Mouse (Mus musculus) lung, adult 10 weeks (tissue): ENCODE data around the gene Krtap28-10. TPM values are rescaled to one million over a fixed set of nuclear protein-coding genes. Genes with fewer than 3 reads are reported as not detected.

ENCODE experiments used
- polyA plus RNA-seq: library from polyadenylated mRNA; stranded (reverse); fragments of 350-450 nt; fragmentation: Illumina TruSeq; extraction: RNeasy Lipid Tissue Mini Kit (QIAGEN cat#74804); gene quantifications from one replicate; pipeline ENCODE4 v1.2.3, GENCODE M21; 2014; ENCODE audit warnings: low read depth, low replicate concordance; ENCODE audit not compliant: insufficient read depth

Krtap28-10 gene
- polyA plus RNA-seq: not detected

DNA sequence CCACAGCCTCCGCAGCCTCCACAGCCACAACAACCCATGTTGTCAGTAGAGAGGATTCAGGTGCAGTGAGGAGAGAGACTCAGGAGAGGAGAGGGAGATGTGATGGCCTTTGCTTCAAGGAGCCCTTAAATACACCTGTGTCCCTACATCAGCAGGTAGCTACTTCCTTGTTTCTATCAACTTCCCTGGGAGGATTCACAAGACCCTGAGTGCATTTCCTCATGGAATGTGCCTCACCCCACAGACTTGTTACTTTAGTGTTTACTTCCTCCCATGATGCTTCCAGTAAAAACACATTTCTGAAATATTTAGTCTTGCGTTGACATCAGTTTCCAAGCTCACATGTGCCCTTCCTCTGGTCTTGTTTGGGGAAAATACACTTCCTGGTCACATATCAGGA lies at the start of gene Krtap28-10:
TSS of gene Krtap28-10 (minus strand) at position 101 of the 400 bp plus-strand sequence.

DNA sequence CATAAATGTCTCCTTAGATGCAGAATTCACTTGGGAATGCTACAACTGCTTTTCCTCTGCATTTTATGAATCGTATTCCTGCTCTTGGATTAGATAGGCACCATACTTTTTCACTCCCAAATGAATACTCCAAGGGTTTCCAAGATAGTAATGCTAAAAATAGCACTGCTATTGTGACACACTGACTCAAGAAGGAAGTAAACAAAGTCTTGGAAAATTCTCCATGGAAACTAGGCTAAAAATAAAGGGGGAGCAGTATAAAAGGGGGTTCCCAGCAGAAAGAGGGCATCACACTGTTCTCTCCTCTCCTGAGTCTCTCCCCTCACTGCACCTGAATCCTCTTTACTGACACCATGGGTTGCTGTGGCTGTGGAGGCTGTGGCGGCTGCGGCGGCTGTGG lies 18.4 kb upstream of the Krtap28-10 start, which contains the start of gene Krtap28-13:
TSS of gene Krtap28-13 (plus strand) at position 288 of the 400 bp plus-strand sequence.

DNA sequence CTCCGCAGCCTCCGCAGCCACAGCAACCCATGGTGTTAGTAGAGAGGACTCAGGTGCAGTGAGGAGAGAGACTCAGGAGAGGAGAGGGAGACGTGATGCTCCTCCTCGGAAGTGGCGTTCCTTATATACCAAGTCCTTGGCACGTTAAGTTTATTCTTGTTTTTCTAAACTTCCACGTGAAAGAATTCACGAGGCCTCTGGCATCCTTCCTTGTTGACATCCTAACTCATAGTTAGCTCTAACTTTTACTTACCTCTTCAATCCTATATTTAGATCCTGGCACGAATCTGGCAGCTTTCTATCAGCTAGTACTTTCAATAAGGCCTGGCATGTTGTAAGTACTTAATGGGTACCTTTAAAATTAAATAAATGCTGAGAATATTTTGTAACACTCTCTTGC lies 17.0 kb upstream of the Krtap28-10 start, which contains the start of gene A030005K14Rik:
TSS of gene A030005K14Rik (minus strand) at position 101 of the 400 bp plus-strand sequence.

DNA sequence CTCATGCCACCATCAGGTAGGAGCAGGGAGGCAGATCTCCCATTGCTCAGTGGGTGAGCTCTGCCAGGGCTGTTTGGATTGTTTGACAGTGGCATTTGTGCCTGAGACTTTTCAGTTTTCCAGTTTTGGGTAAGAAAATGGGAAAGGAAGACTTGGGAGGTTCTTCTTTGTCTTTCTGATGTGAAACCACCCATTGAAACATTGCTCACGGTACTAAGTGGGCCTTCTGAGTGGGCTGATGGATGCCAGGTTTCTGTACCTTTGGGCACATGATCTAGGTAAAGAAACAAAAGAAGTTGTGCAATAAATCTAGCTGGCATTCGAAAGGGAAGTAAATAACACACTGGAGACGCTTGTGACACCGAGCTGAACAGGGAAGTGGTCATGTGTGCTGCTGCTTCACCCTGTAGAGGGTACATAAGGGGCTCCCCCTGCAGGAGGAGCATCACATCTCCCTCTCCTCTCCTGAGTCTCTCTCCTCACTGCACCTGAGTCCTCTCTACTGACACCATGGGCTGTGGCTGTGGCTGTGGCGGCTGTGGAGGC lies 2.7 kb upstream of the Krtap28-10 start, which contains the start of gene Gm47969:
TSS of gene Gm47969 (plus strand) at position 51 of the 546 bp plus-strand sequence.

DNA sequence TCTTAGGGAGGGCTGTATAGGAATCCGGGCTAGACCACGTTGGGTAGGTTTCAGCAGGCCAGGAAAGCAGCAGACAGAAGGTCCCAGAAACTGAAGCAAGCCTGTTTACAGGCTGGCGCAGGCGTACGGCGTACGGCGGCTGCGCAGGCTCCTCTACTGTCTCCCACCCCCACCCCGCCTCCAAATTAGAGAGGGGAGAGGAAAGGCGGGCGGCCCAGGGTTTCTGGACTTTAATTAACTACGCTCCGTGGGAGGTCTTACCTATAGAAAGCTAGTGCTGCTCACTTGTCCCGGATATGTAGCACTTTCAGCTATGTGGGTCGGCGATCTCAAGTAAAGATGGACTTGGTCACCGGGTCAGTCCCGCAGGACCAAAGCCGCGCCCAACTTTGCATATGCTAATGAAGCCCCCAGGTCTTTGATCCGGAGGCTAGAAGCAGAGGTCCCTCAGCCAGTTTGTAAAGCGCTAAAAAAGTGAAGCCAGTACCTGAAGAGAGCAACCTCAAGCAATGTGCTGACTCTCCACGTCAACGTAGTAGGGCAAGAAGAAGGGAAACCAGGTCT lies 4.1 kb downstream of the Krtap28-10 start, which contains the start of gene Slc19a3:
TSS of gene Slc19a3 (minus strand) at position 340 of the 564 bp plus-strand sequence.

DNA sequence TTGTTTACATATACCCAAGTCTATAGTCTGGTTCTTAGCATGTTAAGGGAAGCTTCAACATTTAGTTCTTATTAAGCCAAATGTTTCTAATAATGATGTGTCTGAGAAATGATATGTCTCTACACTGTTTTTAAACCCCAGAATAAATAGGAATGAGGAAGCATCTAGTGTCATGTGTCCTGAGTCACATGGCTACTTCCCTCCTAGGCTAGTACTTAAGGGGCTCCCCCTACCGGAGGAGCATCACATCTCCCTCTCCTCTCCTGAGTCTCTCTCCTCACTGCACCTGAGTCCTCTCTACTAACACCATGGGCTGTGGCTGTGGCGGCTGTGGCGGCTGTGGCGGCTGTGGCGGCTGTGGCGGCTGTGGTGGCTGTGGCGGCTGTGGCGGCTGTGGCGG lies 42.0 kb downstream of the Krtap28-10 start, which contains the start of gene Gm47959:
TSS of gene Gm47959 (plus strand) at position 243 of the 400 bp plus-strand sequence.

Other genes with a start within 250 kb of the Krtap28-10 start
- 30.7 TPM for gene Agfg1, start 203.0 kb downstream of the Krtap28-10 start, polyA plus RNA-seq
- gene A030005L19Rik, start 129.2 kb downstream of the Krtap28-10 start, polyA plus RNA-seq: not detected
- not detected for gene A030014E15Rik, start 117.6 kb downstream of the Krtap28-10 start, polyA plus RNA-seq
- gene Gm6217, start 111.1 kb downstream of the Krtap28-10 start, polyA plus RNA-seq: not detected
- not detected for gene A030003K21Rik, start 99.1 kb downstream of the Krtap28-10 start, polyA plus RNA-seq
- gene Gm7544, start 86.5 kb downstream of the Krtap28-10 start, polyA plus RNA-seq: not detected
- gene Gm47955, start 82.2 kb downstream of the Krtap28-10 start, polyA plus RNA-seq: not detected
- not detected for gene Gm47959, start 41.9 kb downstream of the Krtap28-10 start, polyA plus RNA-seq
- 2.5 TPM for gene Slc19a3, start 4.0 kb downstream of the Krtap28-10 start, polyA plus RNA-seq
- 0.33 TPM for gene Gm47969, start 2.5 kb upstream of the Krtap28-10 start, polyA plus RNA-seq
- not detected for gene A030005K14Rik, start 16.9 kb upstream of the Krtap28-10 start, polyA plus RNA-seq
- not detected for gene Krtap28-13, start 18.4 kb upstream of the Krtap28-10 start, polyA plus RNA-seq
- gene Ccl20, start 74.3 kb upstream of the Krtap28-10 start, polyA plus RNA-seq: 1.2 TPM
- gene Daw1, start 117.3 kb upstream of the Krtap28-10 start, polyA plus RNA-seq: 3.6 TPM